Mouse (Mus musculus) liver, embryonic 11.5 days (tissue): ENCODE results near the gene Serinc4. TPM values are rescaled to one million over a fixed set of nuclear protein-coding genes. Genes with fewer than 3 reads are reported as not detected.

Experiments
- ATAC-seq: fragments of 200-750 bp; cut with Nextera tagmentation; replicated peaks from 2 replicates; pipeline ENCODE4 v1.8.0; 2017; ENCODE audit warnings: moderate number of reproducible peaks, mild to moderate bottlenecking, moderate TSS enrichment, moderate library complexity; ENCODE audit not compliant: low FRiP score
- DNase-seq: peaks from one replicate; pipeline ENCODE4 v3.0.0-alpha.2; 2017; ENCODE audit warnings: low spot score
- H3K27ac ChIP-seq: fragments of 300-500 bp; sonication (generic); 2 replicates; pipeline ENCODE4 v1.5.1; 2014; ENCODE audit warnings: mild to moderate bottlenecking, low read depth, low read length, control low read depth
- H3K27me3 ChIP-seq: fragments of 300-500 bp; sonication (generic); replicated peaks from 2 replicates; pipeline ENCODE4 v1.6.1; 2014; ENCODE audit warnings: low read length, mixed read lengths; ENCODE audit not compliant: control insufficient read depth, insufficient read depth
- H3K36me3 ChIP-seq: fragments of 300-500 bp; sonication (generic); 2 replicates; pipeline ENCODE4 v1.6.1; 2014; ENCODE audit warnings: mild to moderate bottlenecking, low read length, moderate library complexity, mixed read lengths; ENCODE audit not compliant: control insufficient read depth, insufficient read depth
- H3K4me1 ChIP-seq: fragments of 300-500 bp; sonication (generic); replicated peaks from 2 replicates; pipeline ENCODE4 v1.6.1; 2014; ENCODE audit warnings: low read length, mixed read lengths; ENCODE audit not compliant: control insufficient read depth, insufficient read depth
- H3K4me2 ChIP-seq: fragments of 300-500 bp; sonication (generic); 2 replicates; pipeline ENCODE4 v1.6.1; 2014; ENCODE audit warnings: mild to moderate bottlenecking, control low read depth, moderate library complexity
- H3K4me3 ChIP-seq: fragments of 300-500 bp; sonication (generic); 2 replicates; pipeline ENCODE4 v1.5.1; 2014; ENCODE audit warnings: low read depth, low read length, control low read depth
- H3K9ac ChIP-seq: fragments of 300-500 bp; sonication (generic); 2 replicates; pipeline ENCODE4 v1.6.1; 2014; ENCODE audit warnings: low read depth, low read length, control low read depth
- H3K9me3 ChIP-seq: fragments of 300-500 bp; sonication (generic); 2 replicates; pipeline ENCODE4 v1.6.1; 2016; ENCODE audit warnings: low read length, inconsistent platforms, mixed read lengths; ENCODE audit not compliant: control insufficient read depth
- WGBS: fragments of 180-500 bp; shearing (Covaris S2); extraction: QIAGEN DNeasy Blood & Tissue Kit; methylation state at CpG from one replicate; pipeline ENCODE4 v1.1.7; 2014; 5-methylcytosine and 5-hydroxymethylcytosine counted together
- polyA plus RNA-seq: library from polyadenylated mRNA; unstranded; fragments of >200 nt; fragmentation: Nextera tagmentation; extraction: Ambion mirVana; gene quantifications from 2 replicates; pipeline ENCODE4 v1.2.1, GENCODE M21; 2014

Gene Serinc4
- polyA plus RNA-seq, 1 experiment from 2014 or later, result 0.12 TPM

- no peak for DNase-seq
- Histone ChIP-seq H3K36me3 (peaks cover 33% of the 10 kb centered on the region), H3K4me2 (no peak overlapping the region), H3K27ac (no peak overlapping the region), H3K9ac (no peak overlapping the region), H3K4me1 (peaks cover 13% of the 10 kb centered on the region), H3K4me3 (no peak overlapping the region), H3K9me3 (no peaks in the 10 kb centered on the region), H3K27me3 (no peaks in the 10 kb centered on the region)
- 91% methylated on average over 3 of the region's 3 CpGs for WGBS
- no peak for ATAC-seq
Observed at GRCm38 (mm10) chr2:121418476-121418875, 38.1 kb downstream of the Serinc4 start.

DNA sequence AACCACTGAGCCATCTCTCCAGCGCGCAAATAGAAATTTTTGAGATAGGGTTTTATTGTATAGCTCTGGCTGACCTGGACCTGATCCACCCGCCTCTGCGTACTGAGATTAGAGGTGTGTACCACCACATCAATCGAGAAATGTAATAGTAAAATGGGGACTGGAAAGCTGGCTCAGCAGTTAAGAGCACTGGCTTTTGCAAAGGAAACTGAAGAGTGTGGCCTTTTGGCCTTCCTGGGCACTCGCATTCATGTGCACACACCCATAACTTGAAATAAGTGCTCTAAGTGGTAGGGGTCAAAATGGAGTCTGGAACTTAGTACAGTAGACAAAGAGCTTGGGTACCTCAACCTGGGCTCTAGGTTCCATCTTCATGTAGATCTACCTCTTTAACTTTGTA is 40.2 kb downstream of the Serinc4 start:
- Histone ChIP-seq H3K27me3 (no peaks in the 10 kb centered on the region), H3K9ac (no peak overlapping the region), H3K4me3 (peak overlapping the region; percentile 14; the same call in 1 of the 2 replicates), H3K4me2 (peak overlapping the region; percentile 76), H3K9me3 (no peaks in the 10 kb centered on the region), H3K4me1 (peaks cover 13% of the 10 kb centered on the region), H3K27ac (no peak overlapping the region), H3K36me3 (peaks cover 21% of the 10 kb centered on the region)
- DNase-seq (no peak), ATAC-seq (no peak)
- 86% methylated on average over 6 of the region's 6 CpGs for WGBS

GRCm38 (mm10) chr2:121415591-121415990 is 41.0 kb downstream of the Serinc4 start:
- H3K9me3 ChIP-seq, result no peaks in the 10 kb centered on the region
- peaks cover 13% of the 10 kb centered on the region for H3K4me1 ChIP-seq
- H3K27ac ChIP-seq, result no peak overlapping the region
- H3K4me3 ChIP-seq, result peak overlapping the region; percentile 94
- no peak for DNase-seq
- peaks cover 17% of the 10 kb centered on the region for H3K36me3 ChIP-seq
- 80% methylated on average over 3 of the region's 3 CpGs for WGBS
- ATAC-seq, result no peak
- H3K4me2 ChIP-seq, result peak overlapping the region; percentile 76
- H3K27me3 ChIP-seq, result no peaks in the 10 kb centered on the region
- H3K9ac ChIP-seq, result no peak overlapping the region

DNA sequence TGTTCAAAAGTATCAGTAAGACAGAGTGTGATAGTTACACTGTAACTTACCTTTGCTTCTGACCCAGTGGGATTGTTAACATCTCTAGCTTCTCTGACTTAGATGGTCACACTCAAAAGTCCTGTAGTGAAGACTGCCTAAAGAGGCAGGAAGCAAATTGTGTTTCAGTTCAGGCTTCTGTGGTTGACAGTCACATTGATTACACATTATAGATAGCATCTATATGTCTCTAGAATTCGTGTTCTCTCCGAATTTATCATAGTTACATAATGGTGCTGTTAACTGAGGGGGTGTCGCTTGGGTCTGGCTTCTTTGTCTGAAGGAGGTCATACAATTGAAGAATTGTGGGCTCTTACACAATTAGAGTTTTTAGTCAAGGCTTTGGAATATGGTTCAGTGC is 41.5 kb downstream of the Serinc4 start:
- H3K27ac ChIP-seq, result no peak overlapping the region
- peaks cover 13% of the 10 kb centered on the region for H3K4me1 ChIP-seq
- H3K4me3 ChIP-seq, result peak overlapping the region; percentile 94
- peaks cover 15% of the 10 kb centered on the region for H3K36me3 ChIP-seq
- H3K27me3 ChIP-seq, result no peaks in the 10 kb centered on the region
- H3K4me2 ChIP-seq, result peak overlapping the region; percentile 76
- DNase-seq (no peak), ATAC-seq (no peak)
- 47% methylated on average over 3 of the region's 3 CpGs for WGBS
- H3K9me3 ChIP-seq, result no peaks in the 10 kb centered on the region
- H3K9ac ChIP-seq, result peak overlapping the region; percentile 50

DNA sequence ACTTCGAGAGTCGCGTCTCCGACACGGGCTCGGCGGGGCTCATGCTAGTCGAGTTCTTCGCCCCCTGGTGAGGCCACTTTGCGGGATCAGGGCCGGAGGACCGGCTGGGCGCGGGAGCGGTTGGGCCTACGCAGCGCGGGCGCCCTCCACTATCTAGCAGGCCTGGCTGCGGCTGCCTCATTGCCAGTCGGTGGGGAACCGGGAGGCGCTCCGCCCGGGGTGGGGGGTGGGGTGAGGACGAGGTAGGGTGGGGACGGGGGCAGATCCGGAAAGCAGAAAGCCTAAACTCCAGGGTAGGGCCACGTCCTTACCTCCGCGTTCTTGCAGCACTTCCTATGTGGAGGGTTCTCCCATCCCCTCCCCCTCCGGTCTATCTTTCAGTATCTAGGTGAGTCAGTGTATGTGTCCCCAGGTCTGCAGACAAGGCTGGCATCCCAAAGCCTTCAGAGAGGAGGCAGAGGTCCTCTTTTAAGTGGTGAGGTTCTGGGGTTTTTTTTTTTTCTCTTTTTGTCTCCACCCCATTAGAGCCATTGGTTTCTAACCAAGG is 42.4 kb downstream of the Serinc4 start:
- H3K27ac ChIP-seq, result peak overlapping the region; percentile 97
- no peaks in the 10 kb centered on the region for H3K27me3 ChIP-seq
- H3K9ac ChIP-seq, result peak overlapping the region; percentile 99
- H3K4me2 ChIP-seq, result peak overlapping the region; percentile 76
- DNase-seq (no peak), ATAC-seq (peak; percentile 68)
- H3K4me3 ChIP-seq, result peak overlapping the region; percentile 94
- peaks cover 13% of the 10 kb centered on the region for H3K4me1 ChIP-seq
- H3K36me3 ChIP-seq, result peaks cover 12% of the 10 kb centered on the region
- WGBS, result 1% methylated on average over 31 of the region's 32 CpGs
- H3K9me3 ChIP-seq, result no peaks in the 10 kb centered on the region

GRCm38 (mm10) chr2:121413387-121414042 is 43.1 kb downstream of the Serinc4 start, which contains the start of the genes Pdia3 and Catsper2:
TSS of gene Pdia3 (plus strand) at chr2:121413775.
TSS of gene Catsper2 (minus strand) at chr2:121413792.
- Histone ChIP-seq H3K27me3 (no peaks in the 10 kb centered on the region), H3K4me3 (peak within 1 kb of the TSS; percentile 94), H3K4me1 (peaks cover 13% of the 10 kb centered on the region), H3K4me2 (peak within 1 kb of the TSS; percentile 86), H3K9ac (peak within 1 kb of the TSS; percentile 99), H3K36me3 (peaks cover 12% of the 10 kb centered on the region), H3K9me3 (no peaks in the 10 kb centered on the region), H3K27ac (peak within 1 kb of the TSS; percentile 97)
- DNase-seq, result peak; percentile 96
- WGBS, result under 1% methylated on average over 64 of the region's 68 CpGs
- ATAC-seq, result peak; percentile 98

DNA sequence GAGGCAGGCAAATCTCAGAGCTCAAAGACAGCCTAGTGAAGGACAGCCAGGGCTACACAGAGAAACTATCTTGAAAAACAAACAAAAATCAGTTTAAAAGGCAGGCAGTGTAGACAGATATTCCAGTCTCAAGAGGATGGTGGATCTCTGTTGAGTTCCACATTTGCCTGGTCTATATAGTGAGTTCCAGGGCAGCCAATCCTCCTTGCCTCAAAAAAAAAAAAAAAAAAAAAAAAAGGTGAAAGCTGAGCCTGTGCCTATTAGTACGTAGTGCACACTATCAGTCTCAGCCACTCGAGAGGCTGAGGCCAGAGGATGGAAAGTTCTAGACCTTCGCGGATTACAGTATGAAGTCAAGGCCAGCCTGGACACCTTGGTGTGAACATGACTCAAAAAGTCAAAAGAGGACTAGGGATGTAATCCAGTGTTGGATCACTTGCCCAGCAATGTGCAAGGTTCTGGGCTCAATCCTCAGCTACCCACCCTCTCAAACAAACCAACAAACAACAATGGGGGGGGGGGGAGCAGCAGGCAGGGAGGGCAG is 43.7 kb downstream of the Serinc4 start:
- Histone ChIP-seq H3K4me3 (peak overlapping the region; percentile 94), H3K36me3 (peaks cover 12% of the 10 kb centered on the region), H3K27ac (peak overlapping the region; percentile 97), H3K9me3 (no peaks in the 10 kb centered on the region), H3K4me2 (peak overlapping the region; percentile 86), H3K9ac (peak overlapping the region; percentile 99), H3K4me1 (peaks cover 13% of the 10 kb centered on the region), H3K27me3 (no peaks in the 10 kb centered on the region)
- peak; percentile 21 for ATAC-seq
- no peak for DNase-seq
- WGBS, result 3% methylated on average over 4 of the region's 4 CpGs

GRCm38 (mm10) chr2:121408160-121408559 is 48.4 kb downstream of the Serinc4 start:
- no peak overlapping the region for H3K27ac ChIP-seq
- H3K4me1 ChIP-seq, result no peaks in the 10 kb centered on the region
- no peaks in the 10 kb centered on the region for H3K36me3 ChIP-seq
- H3K9ac ChIP-seq, result no peak overlapping the region
- H3K4me3 ChIP-seq, result no peak overlapping the region
- ATAC-seq (no peak), DNase-seq (peak; percentile 46)
- no peak overlapping the region for H3K4me2 ChIP-seq
- H3K9me3 ChIP-seq, result no peaks in the 10 kb centered on the region
- H3K27me3 ChIP-seq, result no peaks in the 10 kb centered on the region
- WGBS, result 26% methylated on average over 4 of the region's 4 CpGs

- Histone ChIP-seq H3K4me1 (no peaks in the 10 kb centered on the region), H3K27me3 (no peaks in the 10 kb centered on the region), H3K27ac (no peak overlapping the region), H3K36me3 (no peaks in the 10 kb centered on the region), H3K9ac (no peak overlapping the region), H3K4me3 (no peak overlapping the region), H3K4me2 (no peak overlapping the region), H3K9me3 (no peaks in the 10 kb centered on the region)
- no peak for ATAC-seq
- no peak for DNase-seq
Observed at GRCm38 (mm10) chr2:121403296-121403695, 53.3 kb downstream of the Serinc4 start.
